Mouse (Mus musculus) midbrain, embryonic 11.5 days (tissue): ENCODE measurements around the gene 9030025P20Rik. TPM values are rescaled to one million over a fixed set of nuclear protein-coding genes. Genes with fewer than 3 reads are reported as not detected.
"Not testable (repeated sequence)": the region's sequence is repeated elsewhere in the genome, so short reads cannot be mapped to it uniquely, and the experiment has no call there.

Source experiments
- ATAC-seq: fragments of 200-750 bp; cut with Nextera tagmentation; 2 replicates; pipeline ENCODE4 v1.8.0; 2017; ENCODE audit warnings: moderate TSS enrichment, moderate library complexity; ENCODE audit not compliant: low FRiP score
- DNase-seq: peaks from one replicate; pipeline ENCODE4 v3.0.0; 2015; ENCODE audit warnings: low spot score; ENCODE audit errors: missing footprints
- H3K27ac ChIP-seq: fragments of 300-500 bp; sonication (generic); 2 replicates; pipeline ENCODE4 v1.5.1; 2014; ENCODE audit warnings: low read depth, low read length
- H3K27me3 ChIP-seq: fragments of 300-500 bp; sonication (generic); 2 replicates; pipeline ENCODE4 v1.6.1; 2014; ENCODE audit warnings: mild to moderate bottlenecking, low read length, moderate library complexity, mixed read lengths; ENCODE audit not compliant: control insufficient read depth, insufficient read depth
- H3K36me3 ChIP-seq: fragments of 300-500 bp; sonication (generic); 2 replicates; pipeline ENCODE4 v1.6.1; 2014; ENCODE audit warnings: mild to moderate bottlenecking, low read length, moderate library complexity, mixed read lengths; ENCODE audit not compliant: control insufficient read depth, insufficient read depth
- H3K4me1 ChIP-seq: fragments of 300-500 bp; sonication (generic); 2 replicates; pipeline ENCODE4 v1.6.1; 2014; ENCODE audit warnings: low read length; ENCODE audit not compliant: control insufficient read depth, insufficient read depth
- H3K4me2 ChIP-seq: fragments of 300-500 bp; sonication (generic); 2 replicates; pipeline ENCODE4 v1.6.1; 2014; ENCODE audit warnings: mild to moderate bottlenecking, moderate library complexity
- H3K4me3 ChIP-seq: fragments of 300-500 bp; sonication (generic); 2 replicates; pipeline ENCODE4 v1.5.1; 2014; ENCODE audit warnings: low read depth, low read length
- H3K9ac ChIP-seq: fragments of 300-500 bp; sonication (generic); 2 replicates; pipeline ENCODE4 v1.6.1; 2014; ENCODE audit warnings: low read length
- H3K9me3 ChIP-seq: fragments of 300-500 bp; sonication (generic); 2 replicates; pipeline ENCODE4 v1.6.1; 2016; ENCODE audit warnings: low read length; ENCODE audit not compliant: control insufficient read depth
- WGBS: fragments of 180-500 bp; shearing (Covaris S2); extraction: QIAGEN DNeasy Blood & Tissue Kit; methylation state at CpG from one replicate; pipeline ENCODE4 v1.1.7; 2014; 5-methylcytosine and 5-hydroxymethylcytosine counted together
- polyA plus RNA-seq: library from polyadenylated mRNA; unstranded; fragments of >200 nt; fragmentation: Nextera tagmentation; extraction: Ambion mirVana; gene quantifications from 2 replicates; pipeline ENCODE4 v1.2.1, GENCODE M21; 2014

The 9030025P20Rik gene
- polyA plus RNA-seq, 1 experiment from 2014 or later, result 10.1 TPM

DNA sequence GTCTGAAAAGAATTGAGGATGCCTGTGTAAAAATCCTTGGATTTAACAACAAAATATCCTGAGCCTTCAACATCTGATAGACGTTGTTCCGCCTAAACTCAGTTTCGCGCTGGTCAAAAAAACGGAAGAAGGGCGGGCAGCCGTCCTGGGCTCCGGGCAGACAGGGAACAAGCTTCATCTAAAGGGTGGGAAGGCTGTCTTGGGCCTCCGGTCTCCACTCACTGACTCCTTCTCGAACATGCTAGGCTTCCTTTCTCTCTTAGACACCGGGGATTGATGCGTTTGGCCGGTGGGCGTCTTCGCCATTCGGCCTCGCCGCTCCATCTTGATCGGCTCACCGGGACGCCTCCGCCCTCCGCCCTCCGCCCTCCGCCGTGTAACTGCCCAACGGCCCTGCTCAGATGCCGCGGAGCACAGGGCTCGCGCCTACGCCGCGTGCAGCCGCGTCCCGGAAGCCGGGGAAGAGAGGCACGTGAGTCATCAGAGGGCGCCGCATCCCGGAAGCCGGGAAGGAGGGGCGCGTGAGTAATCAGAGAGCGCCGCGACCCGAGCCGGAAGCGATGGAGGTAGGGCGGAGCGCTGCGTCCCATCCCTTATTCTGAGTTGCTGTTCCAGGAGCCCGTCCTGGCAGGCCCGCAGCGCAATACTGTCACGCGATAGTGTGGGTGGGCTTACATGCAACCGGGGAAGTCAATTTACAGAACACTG lies 31.6 kb downstream of the 9030025P20Rik start, which contains the start of gene Gm3435:
TSS of gene Gm3435 (plus strand) at position 471 of the 708 bp plus-strand sequence.
- H3K27me3 ChIP-seq, H3K9ac ChIP-seq, H3K4me3 ChIP-seq, H3K9me3 ChIP-seq, H3K4me2 ChIP-seq, DNase-seq, H3K27ac ChIP-seq, H3K4me1 ChIP-seq, H3K36me3 ChIP-seq: not testable (repeated sequence)
- WGBS, result no CpG with 5 or more reads among the region's 60 CpGs
- ATAC-seq, result peak; percentile 98

- ATAC-seq, H3K9ac ChIP-seq, H3K4me3 ChIP-seq, H3K4me1 ChIP-seq, H3K9me3 ChIP-seq, H3K27me3 ChIP-seq, DNase-seq, H3K4me2 ChIP-seq, H3K27ac ChIP-seq, H3K36me3 ChIP-seq: not testable (repeated sequence)
- 87% methylated on average over 3 of the region's 3 CpGs for WGBS
These were observed 43.4 kb downstream of the 9030025P20Rik start for GRCm38 (mm10) chr17:15021503-15022220.

DNA sequence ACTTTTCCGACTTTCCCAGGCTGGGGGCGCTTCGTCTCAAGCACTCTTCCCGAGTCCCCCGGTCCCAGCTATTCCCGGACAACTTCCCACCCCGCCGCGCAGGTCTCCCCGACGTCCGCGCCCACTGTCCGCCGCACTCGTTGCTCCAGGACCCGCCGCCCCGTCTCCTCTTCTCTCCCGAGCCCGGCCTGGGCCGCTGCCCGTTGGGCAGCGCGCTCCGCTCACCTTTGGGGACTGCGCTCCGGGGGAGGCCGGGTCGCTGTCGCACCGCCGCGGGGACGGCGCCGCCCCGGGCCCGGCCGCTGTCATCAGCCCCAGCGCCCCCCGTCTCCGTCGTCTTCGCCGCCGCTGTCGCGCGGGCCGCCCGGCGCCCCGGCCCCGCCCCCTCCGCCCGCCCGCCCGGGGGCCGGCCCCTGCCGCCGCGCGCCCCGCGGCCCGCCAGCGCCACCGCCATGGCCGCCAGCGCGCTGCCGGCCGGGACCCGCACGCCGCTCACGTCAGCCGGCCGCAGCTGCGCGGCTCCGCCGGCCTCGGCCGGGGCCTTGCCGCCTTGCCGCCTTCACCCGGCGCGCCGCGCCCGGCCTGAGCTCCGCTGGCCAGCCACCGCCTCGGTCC lies 45.7 kb downstream of the 9030025P20Rik start:
- not testable (repeated sequence) for H3K9me3 ChIP-seq, H3K27me3 ChIP-seq, H3K36me3 ChIP-seq, H3K27ac ChIP-seq, DNase-seq, H3K4me1 ChIP-seq, H3K4me3 ChIP-seq, H3K9ac ChIP-seq, H3K4me2 ChIP-seq
- peak; percentile 86 for ATAC-seq
- WGBS, result no CpG with 5 or more reads among the region's 97 CpGs

DNA sequence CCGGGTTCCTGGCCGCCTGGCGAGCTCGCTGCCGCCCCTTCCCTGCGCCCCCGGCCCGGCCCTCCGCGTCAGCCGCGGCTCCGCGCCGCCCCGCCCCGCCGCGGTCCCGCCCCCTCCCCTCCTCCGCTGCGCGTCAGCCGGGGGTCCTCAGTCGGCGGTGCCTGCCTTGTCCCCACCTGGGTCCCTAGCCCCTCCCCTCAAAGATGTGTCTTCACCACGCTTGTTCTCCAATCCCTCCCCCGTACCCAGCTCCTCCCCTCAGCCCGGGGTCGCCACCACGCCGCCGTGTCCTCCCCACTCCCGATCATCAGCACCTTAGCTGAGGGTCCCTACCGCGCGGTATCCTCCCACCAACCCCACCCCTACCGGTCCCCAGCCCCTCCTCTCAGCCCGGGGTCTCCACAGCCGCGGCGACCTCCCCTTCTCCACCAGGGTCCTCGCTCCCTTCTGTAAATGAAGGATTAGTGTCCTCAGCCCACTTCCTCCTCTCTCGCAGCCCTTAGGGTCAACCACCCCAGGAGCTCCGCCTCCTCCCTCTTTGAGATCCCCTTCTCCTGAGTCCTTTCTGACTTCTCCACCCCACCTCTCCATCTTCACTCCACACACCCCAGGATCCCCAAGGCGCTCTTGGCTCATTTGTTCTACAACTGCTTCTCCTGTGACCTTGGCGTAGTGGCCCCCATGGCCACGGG lies 46.4 kb downstream of the 9030025P20Rik start:
- H3K27ac ChIP-seq, H3K4me3 ChIP-seq, H3K4me2 ChIP-seq, DNase-seq, H3K4me1 ChIP-seq, H3K36me3 ChIP-seq, H3K9ac ChIP-seq, H3K9me3 ChIP-seq, H3K27me3 ChIP-seq: not testable (repeated sequence)
- peak; percentile 92 for ATAC-seq
- no CpG with 5 or more reads among the region's 48 CpGs for WGBS

DNA sequence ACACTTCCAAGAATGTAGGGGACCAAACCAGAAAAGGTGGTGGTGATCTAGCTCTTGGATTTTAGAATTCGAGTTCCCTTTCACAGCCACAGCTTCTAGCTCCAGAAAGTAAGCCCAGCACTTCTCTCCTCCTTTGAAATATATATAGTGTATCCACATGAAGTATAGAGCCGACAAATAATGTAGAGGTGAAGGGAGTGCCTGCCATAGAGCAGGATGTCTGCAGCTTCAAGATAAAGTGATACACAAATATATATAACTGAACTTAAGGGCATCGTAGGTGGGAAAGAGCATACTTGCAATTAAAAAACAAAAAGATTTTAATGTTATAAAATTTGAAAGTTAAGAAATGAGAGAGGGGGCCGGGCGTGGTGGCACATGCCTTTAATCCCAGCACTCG lies 47.2 kb downstream of the 9030025P20Rik start:
- not testable (repeated sequence) for H3K4me2 ChIP-seq, ATAC-seq, H3K27ac ChIP-seq, H3K4me1 ChIP-seq, H3K9me3 ChIP-seq, H3K4me3 ChIP-seq, DNase-seq, H3K9ac ChIP-seq, H3K27me3 ChIP-seq, H3K36me3 ChIP-seq
- no CpG with 5 or more reads among the region's 6 CpGs for WGBS

DNA sequence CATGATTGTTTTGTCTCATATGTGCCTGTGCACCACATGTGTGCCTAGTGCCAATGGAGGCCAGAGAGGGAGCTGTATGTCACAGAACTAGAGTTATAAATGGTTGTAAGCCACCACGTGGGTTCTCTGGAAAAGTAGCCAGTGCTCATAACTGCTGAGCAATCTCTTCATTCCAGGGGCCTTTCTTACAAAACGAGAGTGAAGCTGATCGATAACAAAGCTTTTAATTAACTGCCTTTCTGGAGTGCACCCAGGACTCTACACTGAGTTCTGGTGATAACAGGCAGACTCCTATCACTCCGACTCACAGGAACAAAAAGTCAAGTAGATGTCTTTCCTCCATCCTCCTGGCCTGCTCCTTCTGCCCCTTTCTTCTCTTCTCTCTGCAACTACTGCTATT lies 53.1 kb downstream of the 9030025P20Rik start:
- WGBS, result no CpG with 5 or more reads among the region's 4 CpGs

GRCm38 (mm10) chr17:15040455-15040854 lies 62.2 kb downstream of the 9030025P20Rik start:
- H3K4me1 ChIP-seq, H3K9ac ChIP-seq, H3K9me3 ChIP-seq, ATAC-seq, H3K27me3 ChIP-seq, H3K4me3 ChIP-seq, H3K4me2 ChIP-seq, H3K36me3 ChIP-seq, DNase-seq, H3K27ac ChIP-seq: not testable (repeated sequence)
- no CpG with 5 or more reads among the region's 3 CpGs for WGBS

More for the DNA sequence above, 53.1 kb downstream of the 9030025P20Rik start:
- H3K27ac ChIP-seq, H3K9ac ChIP-seq, H3K27me3 ChIP-seq, H3K4me2 ChIP-seq, H3K36me3 ChIP-seq, DNase-seq, H3K9me3 ChIP-seq, ATAC-seq, H3K4me3 ChIP-seq, H3K4me1 ChIP-seq: not testable (repeated sequence)
